Mouse (Mus musculus): Measurements from ENCODE around the gene Rbks. TPM values are rescaled to one million over a fixed set of nuclear protein-coding genes. Genes with fewer than 3 reads are reported as not detected.
"Not testable (repeated sequence)": the region's sequence is repeated elsewhere in the genome, so short reads cannot be mapped to it uniquely, and the experiment has no call there.

Rbks gene
- polyA plus RNA-seq, 1 experiment from 2014 or later, result 2.7 TPM

DNA sequence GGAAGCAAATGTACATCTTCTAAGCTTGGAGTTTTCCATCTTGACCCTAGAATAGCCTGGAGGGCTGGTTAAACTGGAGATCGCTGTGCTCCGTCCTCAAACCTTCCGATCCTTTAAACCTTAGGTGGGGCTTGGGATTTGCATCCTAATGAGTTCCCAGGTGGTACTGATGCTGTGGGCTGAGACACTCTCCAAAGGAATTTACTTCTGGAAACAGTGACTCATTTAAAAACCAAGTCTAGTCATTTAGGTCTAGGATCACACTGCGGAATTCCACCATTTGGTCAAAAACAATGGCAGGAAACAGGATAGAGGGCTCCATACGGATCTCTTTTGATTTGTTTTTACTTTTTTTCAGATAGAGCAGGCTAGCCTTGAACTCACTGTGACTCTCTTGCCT, 62.7 kb downstream of the Rbks start:
- H3K27ac ChIP-seq (ENCODE audit: low read length), result no peak overlapping the region
- no peaks in the 10 kb centered on the region for H3K4me1 ChIP-seq (replicated peaks; ENCODE audit: control insufficient read depth, insufficient read depth, low read length)
- WGBS, result 43% methylated on average over 5 of the region's 5 CpGs
- no peak for ATAC-seq
- H3K4me3 ChIP-seq (replicated peaks; ENCODE audit: low read length), result no peak overlapping the region
- H3K9me3 ChIP-seq (ENCODE audit: control insufficient read depth, low read length), result no peaks in the 10 kb centered on the region
- no peak overlapping the region for H3K9ac ChIP-seq (replicated peaks; ENCODE audit: low read depth, low read length)
- no peaks in the 10 kb centered on the region for H3K36me3 ChIP-seq (ENCODE audit: control insufficient read depth, insufficient read depth)
- no peaks in the 10 kb centered on the region for H3K27me3 ChIP-seq (replicated peaks; ENCODE audit: control insufficient read depth, insufficient read depth, low read length)
- H3K4me2 ChIP-seq (ENCODE audit: low read length), result no peak overlapping the region

- ATAC-seq, result no peak
- Histone ChIP-seq H3K27ac (ENCODE audit: low read length) (no peak overlapping the region), H3K4me2 (ENCODE audit: low read length) (no peak overlapping the region), H3K9me3 (ENCODE audit: control insufficient read depth, low read length) (no peaks in the 10 kb centered on the region), H3K9ac (replicated peaks; ENCODE audit: low read depth, low read length) (no peak overlapping the region), H3K27me3 (replicated peaks; ENCODE audit: control insufficient read depth, insufficient read depth, low read length) (no peaks in the 10 kb centered on the region), H3K4me1 (replicated peaks; ENCODE audit: control insufficient read depth, insufficient read depth, low read length) (no peaks in the 10 kb centered on the region), H3K4me3 (replicated peaks; ENCODE audit: low read length) (no peak overlapping the region), H3K36me3 (ENCODE audit: control insufficient read depth, insufficient read depth) (no peaks in the 10 kb centered on the region)
- WGBS, result 57% methylated on average over 4 of the region's 4 CpGs
Measured at GRCm38 (mm10) chr5:31634161-31634560, 63.3 kb downstream of the Rbks start.

GRCm38 (mm10) chr5:31631169-31631568, 66.3 kb downstream of the Rbks start:
- not testable (repeated sequence) for H3K4me1 ChIP-seq (replicated peaks; ENCODE audit: control insufficient read depth, insufficient read depth, low read length); H3K4me2 ChIP-seq (ENCODE audit: low read length); H3K36me3 ChIP-seq (ENCODE audit: control insufficient read depth, insufficient read depth); H3K27ac ChIP-seq (ENCODE audit: low read length); H3K27me3 ChIP-seq (replicated peaks; ENCODE audit: control insufficient read depth, insufficient read depth, low read length); H3K4me3 ChIP-seq (replicated peaks; ENCODE audit: low read length); ATAC-seq; H3K9me3 ChIP-seq (ENCODE audit: control insufficient read depth, low read length); H3K9ac ChIP-seq (replicated peaks; ENCODE audit: low read depth, low read length)
- over 99% methylated on average over 4 of the region's 4 CpGs for WGBS

DNA sequence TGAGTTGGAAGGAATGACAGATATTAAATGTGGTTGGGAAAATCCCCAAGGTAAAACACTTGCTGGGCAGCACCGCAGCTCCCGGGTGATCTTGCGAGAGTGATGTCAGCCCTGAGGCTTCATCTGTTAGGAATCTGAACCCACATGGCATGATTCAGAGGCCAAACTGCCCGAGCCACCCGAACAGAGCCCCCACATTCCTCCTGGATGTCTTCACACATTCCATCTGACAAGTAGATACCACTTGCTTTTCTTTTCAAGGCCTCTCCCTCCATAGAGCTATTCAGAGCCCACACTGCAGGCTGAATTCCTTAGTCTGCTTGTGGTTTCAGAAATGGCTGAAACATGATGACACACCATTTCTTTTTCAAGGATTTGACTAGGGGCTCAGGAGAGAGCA, 67.4 kb downstream of the Rbks start:
- Histone ChIP-seq H3K27ac (ENCODE audit: low read length) (no peak overlapping the region), H3K36me3 (ENCODE audit: control insufficient read depth, insufficient read depth) (no peaks in the 10 kb centered on the region), H3K4me2 (ENCODE audit: low read length) (no peak overlapping the region), H3K4me3 (replicated peaks; ENCODE audit: low read length) (no peak overlapping the region), H3K9me3 (ENCODE audit: control insufficient read depth, low read length) (no peaks in the 10 kb centered on the region), H3K9ac (replicated peaks; ENCODE audit: low read depth, low read length) (no peak overlapping the region), H3K4me1 (replicated peaks; ENCODE audit: control insufficient read depth, insufficient read depth, low read length) (no peaks in the 10 kb centered on the region), H3K27me3 (replicated peaks; ENCODE audit: control insufficient read depth, insufficient read depth, low read length) (no peaks in the 10 kb centered on the region)
- ATAC-seq, result no peak
- 45% methylated on average over 5 of the region's 5 CpGs for WGBS

GRCm38 (mm10) chr5:31628555-31628954, 68.9 kb downstream of the Rbks start:
- no peak overlapping the region for H3K9ac ChIP-seq (replicated peaks; ENCODE audit: low read depth, low read length)
- ATAC-seq, result no peak
- no peaks in the 10 kb centered on the region for H3K27me3 ChIP-seq (replicated peaks; ENCODE audit: control insufficient read depth, insufficient read depth, low read length)
- no peaks in the 10 kb centered on the region for H3K36me3 ChIP-seq (ENCODE audit: control insufficient read depth, insufficient read depth)
- WGBS, result 93% methylated on average over 8 of the region's 8 CpGs
- no peak overlapping the region for H3K4me3 ChIP-seq (replicated peaks; ENCODE audit: low read length)
- H3K27ac ChIP-seq (ENCODE audit: low read length), result no peak overlapping the region
- no peaks in the 10 kb centered on the region for H3K4me1 ChIP-seq (replicated peaks; ENCODE audit: control insufficient read depth, insufficient read depth, low read length)
- H3K4me2 ChIP-seq (ENCODE audit: low read length), result no peak overlapping the region
- H3K9me3 ChIP-seq (ENCODE audit: control insufficient read depth, low read length), result no peaks in the 10 kb centered on the region

GRCm38 (mm10) chr5:31627562-31628526, 69.6 kb downstream of the Rbks start:
- no peaks in the 10 kb centered on the region for H3K36me3 ChIP-seq (ENCODE audit: control insufficient read depth, insufficient read depth)

GRCm38 (mm10) chr5:31627117-31627516, 70.3 kb downstream of the Rbks start:
- no peak overlapping the region for H3K27ac ChIP-seq (ENCODE audit: low read length)
- H3K4me2 ChIP-seq (ENCODE audit: low read length), result no peak overlapping the region
- no peaks in the 10 kb centered on the region for H3K36me3 ChIP-seq (ENCODE audit: control insufficient read depth, insufficient read depth)
- WGBS, result 25% methylated on average over 3 of the region's 3 CpGs
- ATAC-seq, result no peak
- no peaks in the 10 kb centered on the region for H3K4me1 ChIP-seq (replicated peaks; ENCODE audit: control insufficient read depth, insufficient read depth, low read length)
- no peak overlapping the region for H3K9ac ChIP-seq (replicated peaks; ENCODE audit: low read depth, low read length)
- no peaks in the 10 kb centered on the region for H3K27me3 ChIP-seq (replicated peaks; ENCODE audit: control insufficient read depth, insufficient read depth, low read length)
- H3K9me3 ChIP-seq (ENCODE audit: control insufficient read depth, low read length), result no peaks in the 10 kb centered on the region
- H3K4me3 ChIP-seq (replicated peaks; ENCODE audit: low read length), result no peak overlapping the region

More at GRCm38 (mm10) chr5:31627562-31628526, 69.6 kb downstream of the Rbks start:
- Histone ChIP-seq H3K9ac (replicated peaks; ENCODE audit: low read depth, low read length) (no peak overlapping the region), H3K9me3 (ENCODE audit: control insufficient read depth, low read length) (no peaks in the 10 kb centered on the region), H3K4me1 (replicated peaks; ENCODE audit: control insufficient read depth, insufficient read depth, low read length) (no peaks in the 10 kb centered on the region), H3K27me3 (replicated peaks; ENCODE audit: control insufficient read depth, insufficient read depth, low read length) (no peaks in the 10 kb centered on the region), H3K4me3 (replicated peaks; ENCODE audit: low read length) (no peak overlapping the region), H3K27ac (ENCODE audit: low read length) (no peak overlapping the region), H3K4me2 (ENCODE audit: low read length) (no peak overlapping the region)
- no peak for ATAC-seq
- 72% methylated on average over 9 of the region's 9 CpGs for WGBS

DNA sequence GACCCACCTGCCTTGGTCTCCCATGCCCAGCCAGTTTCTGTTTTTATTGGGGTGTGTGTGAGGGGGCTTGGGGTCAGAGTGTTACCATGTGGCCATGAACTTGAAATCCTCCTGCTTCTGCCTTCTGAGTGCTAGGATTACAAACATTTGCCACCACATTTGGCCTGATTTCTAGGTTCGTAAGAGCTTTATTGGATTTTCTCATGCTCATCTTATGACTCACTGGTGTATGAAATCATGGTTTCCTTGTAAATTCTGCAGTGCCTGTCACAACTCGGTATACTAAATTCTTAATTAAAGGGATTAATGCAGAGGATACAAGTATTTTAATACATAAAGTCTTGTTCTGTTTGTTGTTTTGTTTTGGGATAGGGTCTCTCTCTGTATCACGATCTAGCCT, 77.1 kb downstream of the Rbks start:
- Histone ChIP-seq H3K9me3 (ENCODE audit: control insufficient read depth, low read length) (no peaks in the 10 kb centered on the region), H3K9ac (replicated peaks; ENCODE audit: low read depth, low read length) (no peak overlapping the region), H3K36me3 (ENCODE audit: control insufficient read depth, insufficient read depth) (peaks cover 4% of the 10 kb centered on the region; the same call in 1 of the 2 replicates), H3K4me1 (replicated peaks; ENCODE audit: control insufficient read depth, insufficient read depth, low read length) (no peaks in the 10 kb centered on the region), H3K27ac (ENCODE audit: low read length) (no peak overlapping the region), H3K4me3 (replicated peaks; ENCODE audit: low read length) (no peak overlapping the region), H3K4me2 (ENCODE audit: low read length) (no peak overlapping the region), H3K27me3 (replicated peaks; ENCODE audit: control insufficient read depth, insufficient read depth, low read length) (no peaks in the 10 kb centered on the region)
- ATAC-seq, result no peak
- 93% methylated on average over 3 of the region's 3 CpGs for WGBS

- H3K4me2 ChIP-seq (ENCODE audit: low read length), result peak overlapping the region; percentile 67
- H3K27ac ChIP-seq (ENCODE audit: low read length), result no peak overlapping the region
- ATAC-seq, result no peak
- no peaks in the 10 kb centered on the region for H3K9me3 ChIP-seq (ENCODE audit: control insufficient read depth, low read length)
- no peaks in the 10 kb centered on the region for H3K27me3 ChIP-seq (replicated peaks; ENCODE audit: control insufficient read depth, insufficient read depth, low read length)
- WGBS, result 49% methylated on average over 6 of the region's 6 CpGs
- no peaks in the 10 kb centered on the region; the same call in 1 of the 2 replicates for H3K36me3 ChIP-seq (ENCODE audit: control insufficient read depth, insufficient read depth)
- H3K9ac ChIP-seq (replicated peaks; ENCODE audit: low read depth, low read length), result peak overlapping the region; percentile 62
- peaks cover 7% of the 10 kb centered on the region for H3K4me1 ChIP-seq (replicated peaks; ENCODE audit: control insufficient read depth, insufficient read depth, low read length)
- peak overlapping the region; percentile 61 for H3K4me3 ChIP-seq (replicated peaks; ENCODE audit: low read length)
Measured at GRCm38 (mm10) chr5:31614339-31615025, 82.9 kb downstream of the Rbks start.

Data from forebrain, embryonic 16.5 days (tissue).